Mouse (Mus musculus) liver, postnatal 0 days (tissue): ENCODE measurements around the gene Gmds.

ENCODE experiments used
- CTCF ChIP-seq: sonication (generic); IDR thresholded peaks from 2 replicates; pipeline ENCODE4 v1.5.1; 2016; ENCODE audit warnings: antibody characterized with exemption, low read depth
- EP300 ChIP-seq: IDR thresholded peaks from 2 replicates; pipeline ENCODE4 v1.6.1; 2016; ENCODE audit warnings: antibody characterized with exemption, low read depth, mild to moderate bottlenecking

DNA sequence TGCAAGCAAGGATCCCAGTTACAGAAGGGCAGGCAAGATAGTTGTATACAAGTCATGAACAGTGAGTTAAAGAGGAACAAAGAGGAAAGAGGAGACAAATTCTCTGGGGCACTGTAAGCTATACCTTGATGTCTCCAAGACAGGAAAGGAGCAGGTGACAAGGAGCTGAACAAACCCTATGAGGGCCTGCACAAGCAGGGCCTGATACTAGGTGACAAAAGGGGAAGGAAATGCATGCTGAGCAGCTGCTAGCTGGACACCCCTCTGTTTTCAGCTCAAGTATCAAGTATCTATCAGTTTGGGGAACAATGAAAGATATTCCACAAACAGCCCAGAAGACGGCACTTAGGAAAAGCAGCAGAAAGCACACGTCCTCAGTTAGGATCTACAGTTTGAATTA, 193.4 kb downstream of the Gmds start:
- TF ChIP-seq CTCF (no peak), EP300 (no peak)
